Mouse (Mus musculus) cerebellum, adult 2 months (tissue): ENCODE results near the gene H2al1i.

Experiments
- CTCF ChIP-seq: fragments of 200-500 bp; IDR thresholded peaks from 2 replicates; pipeline ENCODE4 v1.5.1; 2011; ENCODE audit warnings: low read depth, mild to moderate bottlenecking, control low read depth, low read length, moderate library complexity, borderline replicate concordance; ENCODE audit not compliant: insufficient read depth
- POLR2A ChIP-seq: fragments of 200-500 bp; IDR thresholded peaks from 2 replicates; pipeline ENCODE4 v1.6.1; 2011; ENCODE audit warnings: low read length, control low read depth, borderline replicate concordance; ENCODE audit not compliant: insufficient read depth

- TF ChIP-seq CTCF (no peak), POLR2A (no peak)
Measured at GRCm38 (mm10) chrX:11289244-11289643, 35.2 kb upstream of the H2al1i start.
